In the genomic region with DNA sequence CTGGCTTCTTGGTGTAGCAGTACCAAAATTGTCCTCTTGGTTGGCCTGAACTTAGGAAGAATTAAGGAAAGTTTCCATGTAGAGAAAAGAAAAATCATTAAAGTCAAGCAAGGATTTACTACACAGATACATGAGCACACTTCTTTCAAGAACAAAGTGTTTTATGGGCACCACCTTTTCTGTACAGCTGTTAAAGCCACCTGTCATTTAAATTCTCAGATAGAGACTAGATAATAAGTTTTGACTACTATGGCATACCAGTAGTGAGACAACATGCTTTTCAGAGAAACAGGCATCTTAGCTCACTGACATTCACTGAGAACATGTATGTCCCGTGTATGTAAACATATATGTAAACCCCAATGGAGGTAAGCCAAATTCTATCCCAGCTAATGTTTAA, we compare ENCODE assay signal across 23 mouse cellular contexts. TPM values are rescaled to one million over a fixed set of nuclear protein-coding genes. Genes with fewer than 3 reads are reported as not detected.
DNase-seq lines count a peak whose midpoint lies in the region; ATAC-seq and TF ChIP-seq lines count a peak whose summit lies in the region.
"Had no signal": no experiment of that assay in that cellular context is flagged by ENCODE, and none has a peak within 500 bp of the region (broad histone marks: within the 10 kb centered on the region; RNA-seq: fewer than 3 reads in every experiment).

No protein-coding gene starts in this region.

- no peaks in the 10 kb centered on the region for H3K9me3 ChIP-seq in liver, embryonic 12.5 days (replicated peaks)
- no peaks in the 10 kb centered on the region for H3K9me3 ChIP-seq in liver, embryonic 11.5 days (ENCODE audit: control insufficient read depth, low read length)
- H3K9me3 ChIP-seq: G1E had no signal

- TF ChIP-seq CTCF in layer of hippocampus, adult 2 months (conservative IDR thresholded peaks at IDR 0.05), result peak; percentile 36

- H3K4me1 ChIP-seq in liver, embryonic 12.5 days, result peaks cover 30% of the 10 kb centered on the region
- H3K4me1 ChIP-seq in liver, embryonic 11.5 days (replicated peaks; ENCODE audit: control insufficient read depth, insufficient read depth, low read length), result peaks cover 9% of the 10 kb centered on the region

- H3K9ac ChIP-seq in liver, embryonic 12.5 days, result no peak overlapping the region
- no peak overlapping the region for H3K9ac ChIP-seq in liver, embryonic 11.5 days (ENCODE audit: low read depth, low read length)

- H3K4me3 ChIP-seq in layer of hippocampus, adult 2 months, result no peak overlapping the region
- no peak overlapping the region for H3K4me3 ChIP-seq in liver, embryonic 12.5 days
- H3K4me3 ChIP-seq in liver, embryonic 11.5 days (ENCODE audit: low read depth, low read length), result no peak overlapping the region

- no peak for DNase-seq in layer of hippocampus, adult 2 months (ENCODE audit: low spot score in 2 of 2)
- no peak for DNase-seq in layer of hippocampus, postnatal 25 days (ENCODE audit: extremely low spot score in 1 of 2, low spot score in 1 of 2)
- no peak for DNase-seq in liver, embryonic 11.5 days (ENCODE audit: low spot score)
- peak; percentile 94 for DNase-seq in 3T3-L1 (ENCODE audit: low read depth, low spot score)
- no peak for DNase-seq in MN1 (ENCODE audit: low spot score)
- DNase-seq: adrenal gland, adult 2 months; adrenal gland, adult 8-10 months; adrenal gland, postnatal 10 days; adrenal gland, postnatal 14 days; adrenal gland, postnatal 25 days; adrenal gland, postnatal 36 days; B cell, adult 2 months; cerebellum, adult 11 months; cerebellum, adult 11-12 months; cerebellum, adult 18-20 months; cerebellum, adult 2 months; cerebellum, adult 8-10 months had no signal

- no peak overlapping the region for H3K27ac ChIP-seq in layer of hippocampus, adult 2 months
- H3K27ac ChIP-seq in liver, embryonic 12.5 days, result no peak overlapping the region
- no peak overlapping the region for H3K27ac ChIP-seq in liver, embryonic 11.5 days (ENCODE audit: low read depth, low read length)

- H3K27me3 ChIP-seq in liver, embryonic 12.5 days (replicated peaks), result no peaks in the 10 kb centered on the region
- H3K27me3 ChIP-seq in liver, embryonic 11.5 days (replicated peaks; ENCODE audit: control insufficient read depth, insufficient read depth, low read length), result no peaks in the 10 kb centered on the region
- H3K27me3 ChIP-seq: CH12.LX, Patski had no signal

- 0 out of 2 replicates have a peak overlapping the region, but pooled peaks have one; percentile 83 for H3K4me2 ChIP-seq in liver, embryonic 12.5 days
- no peak overlapping the region; the same call in 1 of the 2 replicates for H3K4me2 ChIP-seq in liver, embryonic 11.5 days

- peaks cover 52% of the 10 kb centered on the region for H3K36me3 ChIP-seq in liver, embryonic 12.5 days
- H3K36me3 ChIP-seq in liver, embryonic 11.5 days (ENCODE audit: control insufficient read depth, insufficient read depth, low read length), result peaks cover 17% of the 10 kb centered on the region

- no peak for ATAC-seq in liver, embryonic 12.5 days
- no peak for ATAC-seq in liver, embryonic 11.5 days (replicated peaks; ENCODE audit: low FRiP score)
- ATAC-seq: activated CD4-positive, CD25-positive, alpha-beta regulatory T cell, adult 4 months; CD4-positive, CD25-positive, alpha-beta regulatory T cell, adult 4 months; Patski had no signal

- WGBS in liver, embryonic 12.5 days (ENCODE audit: insufficient replicate concordance), result 68% methylated on average over 1 of the region's 1 CpGs
- WGBS in liver, embryonic 11.5 days, result 87% methylated on average over 1 of the region's 1 CpGs

RNA-seq across cellular contexts. Expression of a gene that starts 2.5 kb away (rescaled TPM):
- total RNA-seq in layer of hippocampus, adult 2 months (2021), result 10 to 100 TPM; 15.5 to 19.4 TPM
- 10 to 100 TPM; 17.6 to 20.4 TPM for total RNA-seq in layer of hippocampus, postnatal 25 days (2021)
- 80.3 and 81.3 TPM in 2 replicates for polyA plus RNA-seq in liver, embryonic 12.5 days (2016; fragmentation: Nextera tagmentation; extraction: Ambion mirVana)
- polyA plus RNA-seq in liver, embryonic 11.5 days (2014; fragmentation: Nextera tagmentation; extraction: Ambion mirVana), result 102 and 120 TPM in 2 replicates

RNA-seq across cellular contexts. Expression of a gene that starts 43.8 kb away (rescaled TPM):
- 10 to 100 TPM; 31.4 to 33.1 TPM for total RNA-seq in layer of hippocampus, adult 2 months (2021)
- total RNA-seq in layer of hippocampus, postnatal 25 days (2021), result 10 to 100 TPM; 32.2 to 33.3 TPM
- polyA plus RNA-seq in liver, embryonic 12.5 days (2016; fragmentation: Nextera tagmentation; extraction: Ambion mirVana), result 5.2 and 5.3 TPM in 2 replicates
- polyA plus RNA-seq in liver, embryonic 11.5 days (2014; fragmentation: Nextera tagmentation; extraction: Ambion mirVana), result 7.1 and 7.2 TPM in 2 replicates

RNA-seq across cellular contexts. Expression of a gene that starts 55.8 kb away (rescaled TPM):
- 10 to 100 TPM; 55.7 to 58.5 TPM for total RNA-seq in layer of hippocampus, adult 2 months (2021)
- total RNA-seq in layer of hippocampus, postnatal 25 days (2021), result 10 to 100 TPM; 67.4 to 70.2 TPM
- polyA plus RNA-seq in liver, embryonic 12.5 days (2016; fragmentation: Nextera tagmentation; extraction: Ambion mirVana), result 174 and 185 TPM in 2 replicates
- polyA plus RNA-seq in liver, embryonic 11.5 days (2014; fragmentation: Nextera tagmentation; extraction: Ambion mirVana), result 252 and 292 TPM in 2 replicates
